Mouse (Mus musculus) testis, adult 2 months (tissue): ENCODE data around the gene Btg2.

Source experiments
- CTCF ChIP-seq: fragments of 200-500 bp; IDR thresholded peaks from 2 replicates; pipeline ENCODE4 v1.5.1; 2012; ENCODE audit warnings: low read depth, mild to moderate bottlenecking, inconsistent platforms, low read length, moderate library complexity; ENCODE audit not compliant: control insufficient read depth, insufficient read depth, insufficient replicate concordance
- POLR2A ChIP-seq: fragments of 200-500 bp; IDR thresholded peaks from 2 replicates; pipeline ENCODE4 v1.6.1; 2012; ENCODE audit warnings: low read depth, mild to moderate bottlenecking, inconsistent platforms, low read length, moderate library complexity; ENCODE audit not compliant: control insufficient read depth

- TF ChIP-seq POLR2A (no peak), CTCF (no peak)
These were observed 24.9 kb upstream of the Btg2 start for GRCm38 (mm10) chr1:134103861-134104260.
